Mouse (Mus musculus) E14TG2a.4 (cell line): Measurements from ENCODE around the gene Syt15.

Experiments
- CTCF ChIP-seq: conservative IDR thresholded peaks from 2 replicates; pipeline ENCODE4 v1.5.1; 2014; ENCODE audit warnings: low read length
- POU5F1 ChIP-seq: IDR thresholded peaks from 2 replicates; pipeline ENCODE4 v1.6.1; 2014; ENCODE audit warnings: low read length, borderline replicate concordance

DNA sequence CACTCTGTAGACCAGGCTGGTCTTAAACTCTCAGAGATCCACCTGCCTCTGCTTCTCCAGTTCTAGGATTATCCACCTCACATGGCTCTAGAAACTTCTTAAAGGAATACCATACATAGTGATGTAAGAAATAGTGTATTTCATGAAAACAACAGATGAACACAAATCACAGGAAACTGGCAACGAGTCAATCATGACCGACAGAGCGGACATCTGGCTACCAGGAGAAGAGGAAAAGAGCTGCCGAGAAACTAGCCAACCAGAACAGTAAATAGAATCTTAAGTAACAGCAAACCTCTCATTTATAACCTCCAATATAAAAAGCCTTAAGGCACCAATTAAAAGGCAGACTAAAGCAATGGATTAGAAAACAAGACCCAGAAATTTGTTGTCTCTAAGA, 60.3 kb downstream of the Syt15 start:
- no peak for TF ChIP-seq CTCF
- no peak for TF ChIP-seq POU5F1
